Mouse (Mus musculus) embryonic stem cell, embryonic (primary cell): ENCODE measurements around the gene Nkx2-1.

ENCODE experiments used
- CTCF ChIA-PET, 4 experiments: fragments of 300-600 bp in 2 of 4; fragments of 350-600 bp in 2 of 4; sonication (Branson Sonifier 250); formaldehyde crosslinking; loops; one replicate each; lab custom pipeline; 2022; ENCODE audit warnings: inconsistent platforms in 2 of 4; lab: Charles Lee
- POLR2A ChIA-PET, 4 experiments: fragments of 300-600 bp in 2 of 4; fragments of 350-600 bp in 2 of 4; sonication (Branson Sonifier 250); formaldehyde crosslinking; loops; one replicate each; lab custom pipeline; 2022; ENCODE audit warnings: antibody characterized with exemption in 4 of 4, inconsistent platforms in 1 of 4; lab: Charles Lee

Gene Nkx2-1

GRCm38 (mm10) chr12:56536884-56537265 is at the start of gene Nkx2-1:
Gene Nkx2-1, minus strand, starts transcription at chr12:56536908.
- POLR2A ChIA-PET = interaction anchor here in 2 of 4 experiments (0.7 to 1.4 kb wide), 5 partner anchors 9 to 155 kb away, joined by 3 to 7 read pairs (median 3); partner anchors contain the start of gene Pax9 (in 1 of the 2)
- CTCF ChIA-PET = interaction anchor here in 1 of 4 experiments (1.2 kb wide), 2 partner anchors 100 to 155 kb away, joined by 3 read pairs; partner anchors contain the start of gene Pax9

DNA sequence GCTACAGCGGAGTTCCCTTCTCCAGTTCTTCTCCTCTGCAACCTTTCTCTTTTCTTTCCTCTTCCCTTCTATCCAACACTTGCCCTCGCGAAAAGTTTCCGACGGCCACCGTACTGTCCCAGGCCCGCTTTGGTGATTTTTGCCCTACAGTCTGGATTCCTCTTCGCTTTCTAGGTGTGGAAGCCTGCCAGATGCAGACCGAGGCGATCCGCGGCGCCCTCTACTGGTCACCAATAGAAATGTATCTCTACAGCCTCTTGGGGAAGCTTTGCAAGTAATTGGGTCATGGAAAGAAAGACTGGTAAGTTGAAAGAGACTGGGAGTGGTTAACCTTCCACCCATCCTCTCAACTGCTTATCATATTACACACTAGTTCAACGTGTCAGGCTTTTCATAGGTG is 4.4 kb upstream of the Nkx2-1 start:
- CTCF ChIA-PET = interaction anchor here (0.5 to 1.9 kb wide), 26 partner anchors 9 to 696 kb away, joined by 3 to 15 read pairs (median 4); no protein-coding TSS in a partner anchor

DNA sequence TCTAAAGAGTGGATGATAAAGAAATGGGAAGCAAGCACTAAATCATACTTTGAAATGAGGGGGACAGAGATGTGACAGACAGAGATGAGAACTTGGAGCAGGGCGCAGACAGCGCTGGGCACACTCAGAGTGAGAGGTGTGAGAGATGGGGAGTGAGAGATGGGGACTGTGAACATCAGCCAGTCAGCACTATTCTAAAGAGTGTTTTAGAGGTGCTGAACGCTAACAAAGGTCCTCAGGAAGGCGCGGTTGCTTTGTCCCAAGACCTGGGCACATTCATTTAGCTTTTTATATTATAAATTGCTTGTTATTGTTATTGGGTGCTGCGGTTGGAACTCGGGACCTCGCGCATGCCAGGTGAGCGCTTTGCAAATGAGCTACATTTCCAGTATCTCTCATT is 3.9 kb upstream of the Nkx2-1 start:
- ChIA-PET CTCF (interaction anchor here (0.6 to 1.9 kb wide), 17 partner anchors 10 to 695 kb away, joined by 3 to 15 read pairs (median 5); no protein-coding TSS in a partner anchor), POLR2A (no interaction called here)

More for the DNA sequence above, 4.4 kb upstream of the Nkx2-1 start:
- POLR2A ChIA-PET = no interaction called here

DNA sequence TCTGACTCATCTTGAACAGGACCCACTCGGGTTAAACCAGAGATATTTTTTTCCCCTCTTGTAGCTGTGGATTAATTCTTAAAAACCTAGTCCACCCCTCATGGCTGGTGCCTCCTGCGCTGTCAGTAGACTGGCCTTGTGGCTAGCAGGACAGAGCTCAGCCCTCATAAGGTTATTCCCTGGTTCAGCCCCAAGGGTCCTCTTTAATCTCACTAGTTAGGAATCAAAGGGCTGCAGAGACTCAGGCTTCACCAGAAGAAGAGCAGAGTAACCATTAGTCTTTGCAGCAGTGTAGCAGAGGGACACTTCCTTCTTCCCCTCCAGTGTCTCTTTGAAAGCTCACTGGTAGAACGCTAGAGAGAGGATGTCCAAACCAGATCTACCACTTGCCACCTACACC is 1.9 kb upstream of the Nkx2-1 start:
- POLR2A ChIA-PET = interaction anchor here in 1 of 4 experiments (1.0 kb wide), 2 partner anchors 8 to 9 kb away, joined by 5 to 7 read pairs; no protein-coding TSS in a partner anchor
- CTCF ChIA-PET = interaction anchor here in 1 of 4 experiments (0.6 kb wide), 1 partner anchor 12 kb away, joined by 4 read pairs; no protein-coding TSS in a partner anchor

GRCm38 (mm10) chr12:56537931-56538330 is 1.2 kb upstream of the Nkx2-1 start:
- ChIA-PET CTCF (interaction anchor here in 1 of 4 experiments (1.2 kb wide), 1 partner anchor 154 kb away, joined by 3 read pairs; the partner anchor contains the start of gene Pax9), POLR2A (interaction anchor here in 1 of 4 experiments (1.0 to 1.3 kb wide), 2 partner anchors 8 to 10 kb away, joined by 3 to 7 read pairs; no protein-coding TSS in a partner anchor)

DNA sequence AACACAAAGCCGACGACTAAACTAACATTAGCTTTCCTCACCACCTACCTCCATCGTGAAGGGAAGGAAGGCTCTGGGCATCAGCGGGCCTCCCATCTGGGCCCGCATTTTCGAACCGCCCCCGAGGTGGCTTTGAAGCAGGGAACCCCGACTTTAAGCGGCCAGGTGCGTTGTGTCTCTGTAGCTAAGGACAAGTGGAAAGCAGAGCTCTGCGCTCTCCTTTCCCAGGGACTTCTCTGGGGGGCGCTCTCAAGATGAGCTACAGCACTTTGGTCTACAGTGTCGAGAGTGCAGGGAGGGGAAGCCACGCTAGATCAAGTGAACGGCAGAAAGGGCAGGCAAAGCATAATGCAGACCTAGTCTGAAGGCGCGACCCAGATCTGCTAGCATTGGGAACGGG is 634 bp upstream of the Nkx2-1 start:
- CTCF ChIA-PET = interaction anchor here in 1 of 4 experiments (1.2 kb wide), 2 partner anchors 99 to 155 kb away, joined by 3 read pairs; partner anchors contain the start of gene Pax9
- POLR2A ChIA-PET = interaction anchor here in 2 of 4 experiments (0.7 to 1.3 kb wide), 4 partner anchors 8 to 154 kb away, joined by 3 to 7 read pairs (median 6); partner anchors contain the start of gene Pax9 (in 1 of the 2)

GRCm38 (mm10) chr12:56536174-56536883 is 379 bp downstream of the Nkx2-1 start:
- ChIA-PET POLR2A (interaction anchor here in 2 of 4 experiments (0.7 to 1.4 kb wide), 5 partner anchors 8 to 155 kb away, joined by 3 to 7 read pairs (median 3); partner anchors contain the start of gene Pax9 (in 1 of the 2)), CTCF (interaction anchor here in 2 of 4 experiments (0.6 to 1.2 kb wide), 2 partner anchors 100 to 164 kb away, joined by 3 read pairs; no protein-coding TSS in a partner anchor)

GRCm38 (mm10) chr12:56535411-56536173 is 1.1 kb downstream of the Nkx2-1 start:
- CTCF ChIA-PET = interaction anchor here in 2 of 4 experiments (0.6 to 1.2 kb wide), 3 partner anchors 18 to 165 kb away, joined by 3 to 4 read pairs (median 3); no protein-coding TSS in a partner anchor
- POLR2A ChIA-PET = interaction anchor here in 2 of 4 experiments (0.6 to 2.2 kb wide), 6 partner anchors 12 to 1012 kb away, joined by 3 to 8 read pairs (median 5); partner anchors contain the start of gene Nkx2-9 (in 1 of the 2)

DNA sequence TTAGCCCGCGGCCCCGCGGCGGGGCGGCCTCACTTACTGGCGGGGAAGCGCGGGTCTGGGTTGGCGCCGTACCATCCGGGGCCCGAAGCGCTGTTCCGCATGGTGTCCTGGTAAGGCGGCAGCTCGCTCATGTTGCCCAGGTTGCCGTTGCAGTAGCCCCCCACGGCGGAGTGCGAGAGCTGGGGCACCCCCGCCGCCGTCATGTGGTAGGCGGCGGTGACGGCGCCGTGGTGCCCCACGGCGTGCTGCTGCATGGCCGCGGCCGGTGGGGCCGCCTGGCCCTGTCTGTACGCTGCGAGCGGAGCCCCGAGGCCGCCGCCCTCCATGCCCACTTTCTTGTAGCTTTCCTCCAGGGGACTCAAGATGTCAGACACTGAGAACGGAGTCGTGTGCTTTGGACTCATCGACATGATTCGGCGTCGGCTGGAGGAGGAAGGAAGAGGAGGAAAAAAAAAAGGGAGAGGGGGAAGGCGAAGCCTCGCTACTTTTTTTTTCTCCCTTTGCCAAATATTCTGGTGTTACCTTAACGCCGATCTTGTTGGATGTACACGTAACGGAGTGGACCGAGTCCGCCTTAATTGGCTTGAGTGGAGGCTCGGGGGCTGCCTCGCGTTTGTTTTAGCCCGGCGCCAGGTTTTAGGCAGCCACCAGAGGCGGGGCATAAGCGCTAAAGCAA is 1.9 kb downstream of the Nkx2-1 start:
- ChIA-PET CTCF (interaction anchor here (0.7 to 1.4 kb wide), 6 partner anchors 10 to 1674 kb away, joined by 3 to 4 read pairs (median 4); no protein-coding TSS in a partner anchor), POLR2A (interaction anchor here in 2 of 4 experiments (0.6 to 2.2 kb wide), 5 partner anchors 77 to 1012 kb away, joined by 5 to 8 read pairs (median 6); partner anchors contain the start of gene Nkx2-9 (in 1 of the 2))

DNA sequence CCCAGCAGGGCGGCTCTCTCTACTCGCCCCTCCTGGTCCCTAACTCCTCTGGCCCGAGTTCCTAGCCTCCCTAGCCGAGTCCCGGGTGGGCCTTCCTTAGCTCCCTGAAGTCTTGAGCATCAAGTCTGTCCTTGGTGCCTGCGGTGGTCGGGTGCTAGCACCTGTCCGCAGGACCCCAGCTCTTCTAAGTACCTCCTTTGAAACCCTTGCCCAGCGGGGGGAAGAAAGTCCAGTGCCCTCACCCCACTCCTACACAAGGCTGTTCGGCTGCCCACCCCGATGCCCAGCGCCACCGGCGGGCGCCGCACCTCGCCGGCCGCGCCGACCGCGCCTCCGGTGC is 2.4 kb downstream of the Nkx2-1 start:
- ChIA-PET POLR2A (interaction anchor here in 1 of 4 experiments (1.2 to 2.2 kb wide), 3 partner anchors 78 to 157 kb away, joined by 5 to 8 read pairs (median 6); partner anchors contain the start of genes Nkx2-9 and Pax9), CTCF (interaction anchor here (0.7 to 1.4 kb wide), 5 partner anchors 10 to 1674 kb away, joined by 3 to 4 read pairs (median 3); no protein-coding TSS in a partner anchor)

- ChIA-PET CTCF (interaction anchor here in 3 of 4 experiments (0.7 to 1.4 kb wide), 5 partner anchors 9 to 475 kb away, joined by 3 to 4 read pairs (median 4); partner anchors contain the start of gene Pax9 (in 1 of the 3)), POLR2A (interaction anchor here in 1 of 4 experiments (1.2 to 2.2 kb wide), 3 partner anchors 78 to 157 kb away, joined by 5 to 8 read pairs (median 6); partner anchors contain the start of genes Nkx2-9 and Pax9)
Observed at GRCm38 (mm10) chr12:56533501-56534310, 3.0 kb downstream of the Nkx2-1 start.

GRCm38 (mm10) chr12:56532986-56533495 is 3.7 kb downstream of the Nkx2-1 start:
- POLR2A ChIA-PET = interaction anchor here in 2 of 4 experiments (0.5 to 2.2 kb wide), 3 partner anchors 81 to 234 kb away, joined by 4 to 8 read pairs (median 5); partner anchors contain the start of genes Nkx2-9 (in 1 of the 2) and Pax9 (in 1 of the 2)
- CTCF ChIA-PET = interaction anchor here in 1 of 4 experiments (1.2 kb wide), 1 partner anchor 159 kb away, joined by 4 read pairs; the partner anchor contains the start of gene Pax9

DNA sequence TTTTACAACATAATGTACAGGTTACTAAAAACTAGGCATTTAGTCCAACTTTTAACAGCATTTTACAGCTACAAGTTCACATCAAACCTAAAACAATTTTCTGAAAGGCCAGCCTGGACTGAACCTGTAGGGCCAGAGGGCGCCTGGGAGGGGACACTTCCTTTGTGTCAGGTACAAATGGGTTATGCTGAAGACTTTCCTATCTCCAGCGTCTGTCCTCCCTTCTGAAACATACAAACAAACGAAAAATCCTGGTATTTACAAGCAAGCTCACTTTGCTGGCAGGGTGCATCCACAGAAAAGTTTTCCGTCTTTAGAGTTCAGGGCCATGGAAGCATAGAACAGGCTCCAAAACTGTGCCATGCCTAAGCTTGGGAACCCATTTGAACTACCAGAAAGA is 4.6 kb downstream of the Nkx2-1 start:
- ChIA-PET CTCF (no interaction called here), POLR2A (interaction anchor here in 1 of 4 experiments (0.7 kb wide), 1 partner anchor 105 kb away, joined by 3 read pairs; no protein-coding TSS in a partner anchor)

- CTCF ChIA-PET = interaction anchor here in 1 of 4 experiments (1.9 kb wide), 1 partner anchor 10 kb away, joined by 8 read pairs; no protein-coding TSS in a partner anchor
- POLR2A ChIA-PET = interaction anchor here in 2 of 4 experiments (0.7 to 1.7 kb wide), 3 partner anchors 8 to 104 kb away, joined by 3 to 5 read pairs (median 3); no protein-coding TSS in a partner anchor
Observed at GRCm38 (mm10) chr12:56531051-56531620, 5.6 kb downstream of the Nkx2-1 start.

DNA sequence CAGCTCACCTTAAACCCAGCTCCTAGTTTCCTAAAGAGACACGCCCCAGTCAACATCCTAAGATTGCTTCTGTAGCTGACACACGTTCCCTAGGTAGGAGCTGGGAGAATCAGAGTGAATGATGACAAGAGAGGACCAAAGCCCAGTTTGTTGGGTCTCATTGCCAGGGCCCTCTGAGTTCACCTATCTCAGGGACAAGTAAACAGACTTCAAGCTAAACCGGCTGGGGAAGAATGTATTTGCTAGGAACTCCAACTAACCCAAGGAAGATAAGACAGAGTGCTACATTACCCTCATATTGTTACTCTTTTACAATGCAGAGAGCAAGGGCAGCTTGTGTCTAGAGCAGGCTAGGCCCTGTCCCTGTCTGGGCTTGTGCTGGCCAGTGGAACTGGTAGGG is 6.8 kb downstream of the Nkx2-1 start:
- CTCF ChIA-PET = interaction anchor here in 2 of 4 experiments (1.2 to 1.9 kb wide), 2 partner anchors 11 to 14 kb away, joined by 3 to 8 read pairs; no protein-coding TSS in a partner anchor
- POLR2A ChIA-PET = interaction anchor here in 2 of 4 experiments (0.6 to 1.8 kb wide), 8 partner anchors 8 to 430 kb away, joined by 3 to 7 read pairs (median 4); partner anchors contain the start of gene Pax9 (in 1 of the 2)
